In genomic region chr3:138652206-138652605, GRCm38 (mm10) we compare ENCODE assay signal across 22 mouse cellular contexts.
A peak's percentile ranks its signal among the peaks of the same experiment; 100 is the strongest.
DNase-seq lines count a peak whose midpoint lies in the region; ATAC-seq and TF ChIP-seq lines count a peak whose summit lies in the region.
"Had no signal": no experiment of that assay in that cellular context is flagged by ENCODE, and none has a peak within 500 bp of the region (broad histone marks: within the 10 kb centered on the region; RNA-seq: fewer than 3 reads in every experiment).

No protein-coding gene starts in this region.

- DNase-seq in embryonic facial prominence, embryonic 10.5 days (ENCODE audit: low spot score), result no peak
- DNase-seq in NIH3T3 (ENCODE audit: low read depth), result peak; percentile 51
- DNase-seq in limb, embryonic 14.5 days (ENCODE audit: low spot score), result no peak
- DNase-seq in frontal cortex, postnatal 14 days (ENCODE audit: low spot score in 2 of 2), result no peak
- no peak for DNase-seq in kidney, postnatal 4 days
- DNase-seq: adrenal gland, adult 8-10 months; adrenal gland, postnatal 36 days; cerebellum, adult 2 months; cerebellum, postnatal 10 days; gastrocnemius, adult 2 months; gastrocnemius, postnatal 25 days; heart, postnatal 10 days; heart, postnatal 4 days had no signal

- H3K4me2 ChIP-seq in embryonic facial prominence, embryonic 12.5 days (replicated peaks), result no peak overlapping the region
- no peak overlapping the region for H3K4me2 ChIP-seq in limb, embryonic 14.5 days (replicated peaks; ENCODE audit: low read depth, low read length, severe bottlenecking)
- H3K4me2 ChIP-seq: forebrain, embryonic 15.5 days; hindbrain, embryonic 12.5 days had no signal

- TF ChIP-seq POLR2A in embryonic fibroblast, embryonic 13.5 days (IDR thresholded peaks at IDR 0.05; ENCODE audit: low read depth, low read length), result no peak
- no peak for TF ChIP-seq POLR2A in limb, embryonic 14.5 days (IDR thresholded peaks at IDR 0.05; ENCODE audit: borderline replicate concordance, extremely low read depth, insufficient read depth, insufficient read length)

- no peaks in the 10 kb centered on the region; the same call in 1 of the 2 replicates for H3K9me3 ChIP-seq in embryonic facial prominence, embryonic 12.5 days
- H3K9me3 ChIP-seq in embryonic facial prominence, embryonic 10.5 days, result peaks cover 12% of the 10 kb centered on the region; the same call in 1 of the 2 replicates
- no peaks in the 10 kb centered on the region for H3K9me3 ChIP-seq in limb, embryonic 14.5 days (ENCODE audit: control insufficient read depth, low read length)
- H3K9me3 ChIP-seq: forebrain, embryonic 15.5 days had no signal

- 79% methylated on average over 2 of the region's 2 CpGs for WGBS in embryonic facial prominence, embryonic 12.5 days
- 93% methylated on average over 2 of the region's 2 CpGs for WGBS in embryonic facial prominence, embryonic 10.5 days
- 51% methylated on average over 2 of the region's 2 CpGs for WGBS in limb, embryonic 14.5 days

- no peak for ATAC-seq in embryonic facial prominence, embryonic 12.5 days (ENCODE audit: insufficient number of reproducible peaks, insufficient read depth, low FRiP score, low TSS enrichment)
- ATAC-seq in limb, embryonic 14.5 days (ENCODE audit: low FRiP score, low read depth), result no peak
- no peak for ATAC-seq in erythroblast, adult 5-6 weeks (replicated peaks; ENCODE audit: low FRiP score, poor library complexity, severe bottlenecking)
- ATAC-seq: forebrain, embryonic 15.5 days; hindbrain, embryonic 16.5 days; inflammation-experienced regulatory T-cells, adult 6 months; intestine, postnatal 0 days had no signal

- no peak overlapping the region for H3K9ac ChIP-seq in embryonic facial prominence, embryonic 12.5 days
- H3K9ac ChIP-seq in limb, embryonic 14.5 days (ENCODE audit: low read depth, low read length, severe bottlenecking), result no peak overlapping the region
- H3K9ac ChIP-seq: forebrain, embryonic 15.5 days; hindbrain, embryonic 12.5 days had no signal

- TF ChIP-seq CTCF in embryonic fibroblast, embryonic 13.5 days (IDR thresholded peaks at IDR 0.05; ENCODE audit: borderline replicate concordance, insufficient read depth, low read length), result no peak

- H3K4me1 ChIP-seq in embryonic facial prominence, embryonic 12.5 days, result 0 out of 2 replicates have a peak, but pooled peaks cover 4% of the 10 kb centered on the region
- peaks cover 5% of the 10 kb centered on the region; the same call in 1 of the 2 replicates for H3K4me1 ChIP-seq in embryonic facial prominence, embryonic 10.5 days
- 0 out of 2 replicates have a peak, but pooled peaks cover 5% of the 10 kb centered on the region for H3K4me1 ChIP-seq in embryonic fibroblast, embryonic 13.5 days (ENCODE audit: control insufficient read depth, insufficient read depth, low read length)
- H3K4me1 ChIP-seq in limb, embryonic 14.5 days (ENCODE audit: control insufficient read depth, insufficient read depth, low read length), result peaks cover 5% of the 10 kb centered on the region; the same call in 1 of the 2 replicates
- H3K4me1 ChIP-seq: hindbrain, embryonic 12.5 days had no signal

- no peaks in the 10 kb centered on the region for H3K36me3 ChIP-seq in embryonic facial prominence, embryonic 12.5 days
- H3K36me3 ChIP-seq in embryonic facial prominence, embryonic 10.5 days (replicated peaks), result no peaks in the 10 kb centered on the region
- no peaks in the 10 kb centered on the region for H3K36me3 ChIP-seq in limb, embryonic 14.5 days (ENCODE audit: control insufficient read depth, insufficient read depth, low read length)
- H3K36me3 ChIP-seq: forebrain, embryonic 15.5 days; hindbrain, embryonic 12.5 days had no signal

- H3K27ac ChIP-seq in embryonic facial prominence, embryonic 12.5 days, result 0 out of 2 replicates have a peak overlapping the region, but pooled peaks have one; percentile 55
- H3K27ac ChIP-seq in embryonic facial prominence, embryonic 10.5 days (replicated peaks), result no peak overlapping the region
- H3K27ac ChIP-seq in embryonic fibroblast, embryonic 13.5 days (ENCODE audit: insufficient read depth, low read length), result peak overlapping the region; percentile 44
- H3K27ac ChIP-seq in limb, embryonic 14.5 days (replicated peaks; ENCODE audit: low read depth, low read length), result peak overlapping the region; percentile 58; the same call in 1 of the 2 replicates
- H3K27ac ChIP-seq: forebrain, embryonic 15.5 days; gastrocnemius, adult 2 months; hindbrain, embryonic 12.5 days had no signal

- H3K27me3 ChIP-seq in embryonic facial prominence, embryonic 12.5 days, result no peaks in the 10 kb centered on the region
- H3K27me3 ChIP-seq in embryonic facial prominence, embryonic 10.5 days (replicated peaks; ENCODE audit: low read depth, poor library complexity, severe bottlenecking), result no peaks in the 10 kb centered on the region
- H3K27me3 ChIP-seq in limb, embryonic 14.5 days (ENCODE audit: control insufficient read depth, insufficient read depth, low read length), result no peaks in the 10 kb centered on the region
- H3K27me3 ChIP-seq: forebrain, embryonic 15.5 days; hindbrain, embryonic 12.5 days had no signal

- no peak overlapping the region for H3K4me3 ChIP-seq in embryonic facial prominence, embryonic 12.5 days
- H3K4me3 ChIP-seq in embryonic facial prominence, embryonic 10.5 days, result no peak overlapping the region
- H3K4me3 ChIP-seq in embryonic fibroblast, embryonic 13.5 days (ENCODE audit: insufficient read depth, low read length), result no peak overlapping the region
- H3K4me3 ChIP-seq in limb, embryonic 14.5 days (replicated peaks; ENCODE audit: low read length), result no peak overlapping the region
- H3K4me3 ChIP-seq: erythroblast, embryonic 14.5 days; forebrain, embryonic 15.5 days; gastrocnemius, adult 2 months; hindbrain, embryonic 12.5 days had no signal
